Mouse (Mus musculus): Measurements from ENCODE around the gene Mgea5. TPM values are rescaled to one million over a fixed set of nuclear protein-coding genes. Genes with fewer than 3 reads are reported as not detected.

Mgea5 gene
- total RNA-seq, 2 experiments from 2014 or later, result 26.2 to 31.1 TPM

GRCm38 (mm10) chr19:45751881-45752280 lies 31.8 kb downstream of the Mgea5 start:
- intact Hi-C loops (cut with DNase I), result no loop called here
- DNase-seq, result no peak

GRCm38 (mm10) chr19:45749243-45750043 lies 34.2 kb downstream of the Mgea5 start, which contains the start of gene Npm3:
Npm3 (minus strand) TSS chr19:45749591.
- intact Hi-C loops (cut with DNase I), result loop anchor here (5.0 kb wide), 1 partner anchor 527 kb away; no protein-coding TSS in a partner anchor

GRCm38 (mm10) chr19:45748691-45749242 lies 34.9 kb downstream of the Mgea5 start:
- intact Hi-C loops (cut with DNase I), result loop anchor here (5.0 kb wide), 1 partner anchor 526 kb away; no protein-coding TSS in a partner anchor
- DNase-seq, result no peak

More at GRCm38 (mm10) chr19:45749243-45750043, 34.2 kb downstream of the Mgea5 start, which contains the start of gene Npm3:
- peak; percentile 74 to 75 for DNase-seq

GRCm38 (mm10) chr19:45748206-45748605 lies 35.4 kb downstream of the Mgea5 start:
- intact Hi-C loops (cut with DNase I), result loop anchor here (5.0 kb wide), 1 partner anchor 526 kb away; no protein-coding TSS in a partner anchor
- no peak for DNase-seq

GRCm38 (mm10) chr19:45747028-45747867 lies 36.4 kb downstream of the Mgea5 start:
- intact Hi-C loops (cut with DNase I), result loop anchor here (2.0 to 5.0 kb wide), 2 partner anchors 172 to 525 kb away; no protein-coding TSS in a partner anchor
- DNase-seq, result peak; percentile 74 to 79

GRCm38 (mm10) chr19:45746153-45747020 lies 37.2 kb downstream of the Mgea5 start:
- peak; percentile 62 to 72 for DNase-seq
- intact Hi-C loops (cut with DNase I), result loop anchor here (2.0 to 5.0 kb wide), 2 partner anchors 172 to 524 kb away; no protein-coding TSS in a partner anchor

- intact Hi-C loops (cut with DNase I), result loop anchor here (2.0 to 5.0 kb wide), 2 partner anchors 171 to 523 kb away; no protein-coding TSS in a partner anchor
- no peak for DNase-seq
Measured at GRCm38 (mm10) chr19:45745344-45746152, 38.1 kb downstream of the Mgea5 start.

- intact Hi-C loops (cut with DNase I), result loop anchor here (5.0 kb wide), 1 partner anchor 46 kb away; no protein-coding TSS in a partner anchor
- no peak for DNase-seq
Measured at GRCm38 (mm10) chr19:45743619-45744018, 40.0 kb downstream of the Mgea5 start.

- DNase-seq, result no peak
- intact Hi-C loops (cut with DNase I), result loop anchor here (5.0 kb wide), 1 partner anchor 46 kb away; no protein-coding TSS in a partner anchor
Measured at GRCm38 (mm10) chr19:45742984-45743575, 40.6 kb downstream of the Mgea5 start.

- intact Hi-C loops (cut with DNase I), result loop anchor here (5.0 kb wide), 1 partner anchor 45 kb away; no protein-coding TSS in a partner anchor
- no peak for DNase-seq
Measured at GRCm38 (mm10) chr19:45742218-45742983, 41.2 kb downstream of the Mgea5 start, which contains the start of gene Fgf8. Fgf8 (minus strand) TSS chr19:45742915.

GRCm38 (mm10) chr19:45741431-45742217 lies 42.0 kb downstream of the Mgea5 start:
- intact Hi-C loops (cut with DNase I), result loop anchor here (5.0 kb wide), 1 partner anchor 44 kb away; no protein-coding TSS in a partner anchor
- no peak for DNase-seq

GRCm38 (mm10) chr19:45740817-45741216 lies 42.8 kb downstream of the Mgea5 start:
- intact Hi-C loops (cut with DNase I), result loop anchor here (5.0 kb wide), 1 partner anchor 44 kb away; no protein-coding TSS in a partner anchor
- DNase-seq, result no peak

- DNase-seq, result no peak
- intact Hi-C loops (cut with DNase I), result loop anchor here (5.0 kb wide), 1 partner anchor 43 kb away; no protein-coding TSS in a partner anchor
Measured at GRCm38 (mm10) chr19:45740233-45740632, 43.4 kb downstream of the Mgea5 start.

- no peak for DNase-seq
- intact Hi-C loops (cut with DNase I), result no loop called here
Measured at GRCm38 (mm10) chr19:45738521-45738920, 45.1 kb downstream of the Mgea5 start.

GRCm38 (mm10) chr19:45737846-45738484 lies 45.7 kb downstream of the Mgea5 start:
- intact Hi-C loops (cut with DNase I), result no loop called here
- no peak for DNase-seq

Measured in gastrocnemius, postnatal 36 days (tissue).